Mouse (Mus musculus) liver, embryonic 14.5 days (tissue): Measurements from ENCODE around the gene Foxk1. TPM values are rescaled to one million over a fixed set of nuclear protein-coding genes. Genes with fewer than 3 reads are reported as not detected.

Source experiments
- ATAC-seq: fragments of 200-750 bp; cut with Nextera tagmentation; 2 replicates; pipeline ENCODE4 v1.8.0; 2017; ENCODE audit warnings: moderate number of reproducible peaks, mild to moderate bottlenecking, moderate library complexity; ENCODE audit not compliant: insufficient read depth
- DNase-seq, 3 experiments: peaks; one replicate each; pipeline ENCODE4 v3.0.0-alpha.2; 2012 to 2013; ENCODE audit warnings: low read depth in 3 of 3, low spot score in 3 of 3
- H3K27ac ChIP-seq: fragments of 300-500 bp; sonication (generic); 2 replicates; pipeline ENCODE4 v1.5.1; 2014; ENCODE audit warnings: moderate library complexity, mild to moderate bottlenecking, control low read depth, inconsistent platforms
- H3K27me3 ChIP-seq: fragments of 300-500 bp; sonication (generic); 2 replicates; pipeline ENCODE4 v1.6.1; 2014; ENCODE audit warnings: mild to moderate bottlenecking, low read length, moderate library complexity; ENCODE audit not compliant: control insufficient read depth, insufficient read depth
- H3K36me3 ChIP-seq: fragments of 300-500 bp; sonication (generic); replicated peaks from 2 replicates; pipeline ENCODE4 v1.6.1; 2014; ENCODE audit warnings: low read depth; ENCODE audit not compliant: control insufficient read depth, insufficient read depth
- H3K4me1 ChIP-seq, 2 experiments: fragments of 200-500 bp in 1 of 2; fragments of 300-500 bp in 1 of 2; sonication (generic) in 1 of 2; replicated peaks; 2 replicates each; pipeline ENCODE4 v1.6.1; 2012 to 2014; ENCODE audit warnings: antibody characterized with exemption in 1 of 2, inconsistent platforms in 1 of 2, low read length in 1 of 2; ENCODE audit not compliant: control insufficient read depth in 2 of 2, insufficient read depth in 2 of 2
- H3K4me2 ChIP-seq: fragments of 300-500 bp; sonication (generic); 2 replicates; pipeline ENCODE4 v1.6.1; 2014; ENCODE audit warnings: low read depth, mild to moderate bottlenecking, control low read depth, moderate library complexity
- H3K4me3 ChIP-seq, 2 experiments: fragments of 200-500 bp in 1 of 2; fragments of 300-500 bp in 1 of 2; sonication (generic) in 1 of 2; 2 replicates each; pipeline ENCODE4 v1.5.1; 2012 to 2014; ENCODE audit warnings: low read depth in 2 of 2, low read length in 2 of 2, mild to moderate bottlenecking in 2 of 2, control low read depth in 1 of 2, inconsistent platforms in 1 of 2, moderate library complexity in 1 of 2; ENCODE audit not compliant: insufficient read depth in 1 of 2
- H3K9ac ChIP-seq: fragments of 300-500 bp; sonication (generic); replicated peaks from 2 replicates; pipeline ENCODE4 v1.6.1; 2014; ENCODE audit warnings: mild to moderate bottlenecking, control low read depth, moderate library complexity
- H3K9me3 ChIP-seq: fragments of 300-500 bp; sonication (generic); 2 replicates; pipeline ENCODE4 v1.6.1; 2016; ENCODE audit warnings: low read length, mixed read lengths; ENCODE audit not compliant: control insufficient read depth
- CTCF ChIP-seq: IDR thresholded peaks from 2 replicates; pipeline ENCODE4 v1.5.1; 2016; ENCODE audit warnings: antibody characterized with exemption, low read depth, control low read depth
- EP300 ChIP-seq: IDR thresholded peaks from 2 replicates; pipeline ENCODE4 v1.6.1; 2016; ENCODE audit warnings: antibody characterized with exemption, low read depth
- WGBS: fragments of 180-500 bp; shearing (Covaris S2); extraction: QIAGEN DNeasy Blood & Tissue Kit; methylation state at CpG from one replicate; pipeline ENCODE4 v1.1.7; 2014; ENCODE audit not compliant: insufficient replicate concordance; 5-methylcytosine and 5-hydroxymethylcytosine counted together
- polyA plus RNA-seq, 2 experiments: library from polyadenylated mRNA; depleted of rRNA in 1 of 2; stranded (reverse) in 1 of 2; unstranded in 1 of 2; fragments of >200 nt; fragmentation: Nextera tagmentation in 1 of 2; extraction: Ambion mirVana in 1 of 2; gene quantifications; 2 replicates each; pipeline versions ENCODE4 v1.2.1 to v1.2.3; 2012 to 2014

The Foxk1 gene
- polyA plus RNA-seq, 2 experiments = 1.1 to 2.4 TPM

DNA sequence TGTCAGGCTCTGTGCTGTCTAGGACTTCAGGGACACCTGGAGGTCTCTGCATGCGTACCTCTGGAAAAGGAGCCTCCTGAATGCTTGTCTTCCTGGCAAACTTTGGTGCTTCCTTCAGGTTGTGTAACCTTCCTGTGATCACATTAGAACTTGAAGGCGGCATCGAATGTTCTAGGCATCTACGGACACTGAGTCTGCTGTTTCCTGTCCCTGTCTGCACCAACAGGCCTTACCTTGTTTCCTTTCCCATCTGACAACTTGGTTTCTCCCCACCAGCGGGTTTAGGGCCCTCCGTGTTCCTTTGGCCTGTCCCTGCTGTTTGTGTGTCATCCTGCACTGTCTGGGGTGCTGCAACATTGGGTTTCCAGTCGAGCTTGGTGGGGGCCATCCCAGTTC lies 40.7 kb downstream of the Foxk1 start:
- Histone ChIP-seq H3K4me2 (peak overlapping the region; percentile 83), H3K9ac (no peak overlapping the region)
- no peak for ATAC-seq

DNA sequence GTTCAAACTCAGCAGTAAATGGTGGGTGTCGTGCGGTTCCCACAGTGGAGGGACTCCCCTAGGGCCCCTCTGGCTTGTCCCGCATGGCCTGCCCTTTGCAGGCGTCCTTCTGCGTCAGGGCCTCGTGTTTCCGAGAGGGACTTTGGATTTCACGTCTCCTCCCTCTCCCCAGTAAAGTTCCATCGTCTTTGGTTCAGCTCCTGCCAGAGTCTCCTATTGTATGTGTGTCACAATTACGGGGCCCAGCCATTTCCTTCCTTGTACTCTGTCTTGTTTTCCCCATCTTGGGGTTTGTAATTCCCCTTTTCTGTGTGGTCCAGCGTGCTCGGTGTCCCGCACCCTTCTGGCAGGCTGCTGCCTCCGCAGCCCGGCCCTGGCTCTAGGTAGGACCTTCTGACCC lies 42.2 kb downstream of the Foxk1 start:
- H3K9me3 ChIP-seq = no peaks in the 10 kb centered on the region
- ATAC-seq (no peak), DNase-seq (no peak)
- no peak overlapping the region for H3K27ac ChIP-seq
- H3K36me3 ChIP-seq = no peaks in the 10 kb centered on the region
- no peak overlapping the region for H3K4me2 ChIP-seq
- H3K27me3 ChIP-seq = no peaks in the 10 kb centered on the region
- TF ChIP-seq EP300 = no peak
- no peak for TF ChIP-seq CTCF
- H3K9ac ChIP-seq = no peak overlapping the region
- peaks cover 36 to 40% of the 10 kb centered on the region in 2 experiments for H3K4me1 ChIP-seq
- no peak overlapping the region for H3K4me3 ChIP-seq
- WGBS = 53% methylated on average over 15 of the region's 15 CpGs

More for the DNA sequence above, 40.7 kb downstream of the Foxk1 start:
- Histone ChIP-seq H3K36me3 (no peaks in the 10 kb centered on the region), H3K4me3 (no peak overlapping the region), H3K27ac (no peak overlapping the region; the same call in 1 of the 2 replicates), H3K4me1 (peaks cover 36 to 40% of the 10 kb centered on the region in 2 experiments), H3K9me3 (no peaks in the 10 kb centered on the region), H3K27me3 (no peaks in the 10 kb centered on the region)
- no peak for DNase-seq
- TF ChIP-seq CTCF = no peak
- no peak for TF ChIP-seq EP300
- WGBS = 59% methylated on average over 7 of the region's 7 CpGs

GRCm38 (mm10) chr5:142443994-142444393 lies 42.7 kb downstream of the Foxk1 start:
- H3K4me2 ChIP-seq = no peak overlapping the region
- H3K36me3 ChIP-seq = no peaks in the 10 kb centered on the region
- H3K4me3 ChIP-seq = no peak overlapping the region
- no peaks in the 10 kb centered on the region for H3K9me3 ChIP-seq
- no peak overlapping the region for H3K9ac ChIP-seq
- DNase-seq = no peak
- WGBS = 58% methylated on average over 14 of the region's 14 CpGs
- H3K27ac ChIP-seq = no peak overlapping the region
- TF ChIP-seq EP300 (no peak), CTCF (no peak)
- no peak for ATAC-seq
- peaks cover 36 to 40% of the 10 kb centered on the region in 2 experiments for H3K4me1 ChIP-seq
- H3K27me3 ChIP-seq = no peaks in the 10 kb centered on the region

DNA sequence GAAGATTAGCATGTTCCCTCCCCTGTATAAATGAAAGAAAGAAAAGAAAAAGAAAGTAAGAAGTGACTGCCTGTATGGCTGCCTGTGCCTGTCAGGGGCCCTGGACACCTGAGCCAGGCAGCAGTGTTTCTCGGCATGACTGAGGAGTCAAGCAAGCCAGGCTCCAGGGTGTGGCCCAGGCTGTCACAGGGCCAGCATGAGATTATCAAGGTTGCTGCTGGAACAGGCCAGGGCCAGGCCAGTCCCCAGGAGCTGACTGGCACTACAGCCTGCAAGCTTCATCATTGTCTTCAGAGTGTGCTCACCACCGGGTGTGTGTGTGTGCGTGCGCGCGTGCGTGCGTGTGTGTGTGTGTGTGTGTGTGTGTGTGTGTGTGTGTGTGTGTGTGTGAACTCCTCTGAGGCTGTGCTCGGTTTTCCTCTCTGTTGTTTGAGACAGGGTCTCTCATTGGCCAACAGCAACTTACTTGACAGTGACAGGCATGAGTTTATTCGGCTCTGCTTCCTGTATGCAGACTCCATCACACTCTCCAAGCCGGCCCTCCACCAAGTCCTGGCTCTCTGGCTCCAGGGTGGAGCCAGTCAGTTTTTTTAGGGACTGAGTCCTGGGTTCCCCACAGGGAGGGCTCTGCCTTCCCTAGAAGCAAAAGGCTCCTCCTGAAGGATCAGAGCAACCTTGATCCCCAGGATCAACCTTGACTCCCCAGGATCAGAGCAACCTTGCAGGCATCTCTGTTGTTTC lies 43.7 kb downstream of the Foxk1 start:
- TF ChIP-seq CTCF (0 out of 2 replicates have a peak, but pooled peaks have one; percentile 1), EP300 (no peak)
- peaks cover 27 to 32% of the 10 kb centered on the region in 2 experiments for H3K4me1 ChIP-seq
- no peaks in the 10 kb centered on the region for H3K9me3 ChIP-seq
- WGBS = 57% methylated on average over 11 of the region's 11 CpGs
- peak; percentile 68 for ATAC-seq
- no peaks in the 10 kb centered on the region for H3K36me3 ChIP-seq
- peak overlapping the region; percentile 21 for H3K27ac ChIP-seq
- peak; percentile 45 to 64 (median 59) for DNase-seq
- no peak overlapping the region for H3K4me3 ChIP-seq
- H3K9ac ChIP-seq = peak overlapping the region; percentile 10; the same call in 1 of the 2 replicates
- peak overlapping the region; percentile 40 for H3K4me2 ChIP-seq
- H3K27me3 ChIP-seq = no peaks in the 10 kb centered on the region

- H3K4me3 ChIP-seq = no peak overlapping the region
- H3K4me2 ChIP-seq = no peak overlapping the region
- H3K36me3 ChIP-seq = no peaks in the 10 kb centered on the region; the same call in 1 of the 2 replicates
- 50% methylated on average over 8 of the region's 8 CpGs for WGBS
- H3K27me3 ChIP-seq = no peaks in the 10 kb centered on the region
- H3K9me3 ChIP-seq = no peaks in the 10 kb centered on the region
- DNase-seq (no peak), ATAC-seq (no peak)
- H3K27ac ChIP-seq = peak overlapping the region; percentile 9; the same call in 1 of the 2 replicates
- no peak overlapping the region for H3K9ac ChIP-seq
- no peak for TF ChIP-seq CTCF
- TF ChIP-seq EP300 = no peak
- H3K4me1 ChIP-seq = peaks cover 25 to 29% of the 10 kb centered on the region in 2 experiments
Measured at GRCm38 (mm10) chr5:142445709-142446108, 44.4 kb downstream of the Foxk1 start.
